Mouse (Mus musculus) heart, adult 2 months (tissue): Measurements from ENCODE around the gene Creb3.
A peak's percentile ranks its signal among the peaks of the same experiment; 100 is the strongest.

Experiments used
- CTCF ChIP-seq: fragments of 200-600 bp; IDR thresholded peaks from 2 replicates; pipeline ENCODE4 v1.8.1; 2022; ENCODE audit warnings: antibody characterized with exemption, mild to moderate bottlenecking, moderate library complexity
- EP300 ChIP-seq: fragments of 200-500 bp; IDR thresholded peaks from 2 replicates; pipeline ENCODE4 v1.6.1; 2011; ENCODE audit warnings: low read depth, low read length, control low read depth; ENCODE audit not compliant: insufficient read depth
- POLR2A ChIP-seq: fragments of 200-500 bp; IDR thresholded peaks from 2 replicates; pipeline ENCODE4 v1.6.1; 2011; ENCODE audit warnings: mild to moderate bottlenecking, low read depth, low read length, control low read depth; ENCODE audit not compliant: insufficient read depth

DNA sequence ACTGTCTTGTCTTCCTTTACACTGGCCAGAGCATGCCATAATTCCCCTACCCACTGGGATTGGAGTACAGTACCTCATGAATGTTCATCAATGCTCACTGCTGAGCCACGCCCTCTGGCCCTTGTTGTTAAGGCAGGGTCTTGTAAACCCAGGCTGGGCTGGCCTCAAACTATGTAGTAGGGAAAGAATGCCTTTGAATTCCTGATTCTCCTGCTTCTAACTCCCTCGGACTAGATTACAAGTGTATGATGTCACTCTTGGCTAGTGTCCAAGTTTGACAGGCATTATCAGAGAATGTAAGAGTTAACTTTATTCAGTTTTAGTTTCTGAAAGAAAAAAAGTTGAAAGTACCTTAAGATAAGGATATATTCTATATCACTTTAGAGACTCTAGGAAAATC is 2.1 kb downstream of the Creb3 start:
- TF ChIP-seq CTCF (no peak), POLR2A (no peak), EP300 (0 out of 2 replicates have a peak, but pooled peaks have one; percentile 39)
